Mouse (Mus musculus) lung, postnatal 0 days (tissue): ENCODE results near the gene Actr6. TPM values are rescaled to one million over a fixed set of nuclear protein-coding genes. Genes with fewer than 3 reads are reported as not detected.
"Not testable (repeated sequence)": the region's sequence is repeated elsewhere in the genome, so short reads cannot be mapped to it uniquely, and the experiment has no call there.

Experiments
- ATAC-seq: fragments of 200-750 bp; cut with Nextera tagmentation; 2 replicates; pipeline ENCODE4 v1.8.0; 2017; ENCODE audit warnings: moderate library complexity
- DNase-seq: peaks from one replicate; pipeline ENCODE4 v3.0.0-alpha.2; 2016; ENCODE audit warnings: low spot score
- H3K27ac ChIP-seq: fragments of 300-500 bp; sonication (generic); 2 replicates; pipeline ENCODE4 v1.5.1; 2014; ENCODE audit warnings: antibody characterized with exemption, mild to moderate bottlenecking, low read length, mixed read lengths
- H3K27me3 ChIP-seq: fragments of 300-500 bp; sonication (generic); replicated peaks from 2 replicates; pipeline ENCODE4 v1.6.1; 2014; ENCODE audit warnings: low read length, mixed read lengths; ENCODE audit not compliant: insufficient read depth
- H3K36me3 ChIP-seq: fragments of 300-500 bp; sonication (generic); 2 replicates; pipeline ENCODE4 v1.6.1; 2014; ENCODE audit warnings: low read length, mixed read lengths; ENCODE audit not compliant: insufficient read depth
- H3K4me1 ChIP-seq: fragments of 300-500 bp; sonication (generic); 2 replicates; pipeline ENCODE4 v1.6.1; 2014; ENCODE audit warnings: antibody characterized with exemption, low read depth, low read length, mixed read lengths; ENCODE audit not compliant: insufficient read depth
- H3K4me2 ChIP-seq: fragments of 300-500 bp; sonication (generic); replicated peaks from 2 replicates; pipeline ENCODE4 v1.6.1; 2014; ENCODE audit warnings: low read depth, mild to moderate bottlenecking, low read length, moderate library complexity, mixed read lengths
- H3K4me3 ChIP-seq: fragments of 300-500 bp; sonication (generic); 2 replicates; pipeline ENCODE4 v1.5.1; 2014; ENCODE audit warnings: low read depth, low read length
- H3K9ac ChIP-seq: fragments of 300-500 bp; sonication (generic); replicated peaks from 2 replicates; pipeline ENCODE4 v1.6.1; 2014; ENCODE audit warnings: low read depth, mild to moderate bottlenecking
- H3K9me3 ChIP-seq: fragments of 300-500 bp; sonication (generic); 2 replicates; pipeline ENCODE4 v1.6.1; 2016; ENCODE audit warnings: low read length, mixed read lengths
- CTCF ChIP-seq: IDR thresholded peaks from 2 replicates; pipeline ENCODE4 v1.5.1; 2016; ENCODE audit warnings: antibody characterized with exemption, mild to moderate bottlenecking
- EP300 ChIP-seq: IDR thresholded peaks from 2 replicates; pipeline ENCODE4 v1.6.1; 2016; ENCODE audit warnings: antibody characterized with exemption, mild to moderate bottlenecking, control low read depth
- WGBS: fragments of 180-500 bp; shearing (Covaris S2); extraction: QIAGEN DNeasy Blood & Tissue Kit; methylation state at CpG from one replicate; pipeline ENCODE4 v1.1.7; 2014; 5-methylcytosine and 5-hydroxymethylcytosine counted together
- polyA plus RNA-seq: library from polyadenylated mRNA; unstranded; fragments of >200 nt; fragmentation: Nextera tagmentation; extraction: Ambion mirVana; gene quantifications from 2 replicates; pipeline ENCODE4 v1.2.1, GENCODE M21; 2015

The Actr6 gene
- polyA plus RNA-seq, 1 experiment from 2014 or later, result 20.3 TPM

DNA sequence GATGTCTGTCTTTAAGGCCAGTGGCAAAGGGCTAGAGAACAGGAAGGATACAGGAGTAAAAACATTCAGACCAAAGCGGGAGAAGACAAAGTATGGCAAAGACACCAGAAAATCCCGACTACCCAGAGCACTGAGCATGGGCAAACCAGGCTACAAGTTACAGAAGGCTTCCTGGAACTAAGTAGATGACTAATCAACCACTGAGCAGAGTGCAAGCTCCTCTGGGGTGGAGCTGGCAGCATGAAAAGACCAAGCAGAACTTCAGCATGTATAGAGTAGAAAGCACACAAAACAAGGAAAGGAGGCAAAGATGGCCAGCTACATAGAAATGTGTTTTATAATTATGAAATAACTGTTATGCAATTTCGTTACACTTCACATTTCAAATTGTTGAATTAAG is 51.6 kb downstream of the Actr6 start:
- no peak overlapping the region for H3K4me2 ChIP-seq
- H3K27ac ChIP-seq, result no peak overlapping the region
- peak; percentile 48 for ATAC-seq
- no peak overlapping the region for H3K9ac ChIP-seq
- H3K36me3 ChIP-seq, result no peaks in the 10 kb centered on the region
- TF ChIP-seq EP300, result no peak
- no peak for TF ChIP-seq CTCF
- no peaks in the 10 kb centered on the region for H3K27me3 ChIP-seq
- peak; percentile 49 for DNase-seq
- WGBS, result 76% methylated on average over 3 of the region's 3 CpGs
- H3K4me3 ChIP-seq, result no peak overlapping the region
- H3K9me3 ChIP-seq, result no peaks in the 10 kb centered on the region
- H3K4me1 ChIP-seq, result 0 out of 2 replicates have a peak, but pooled peaks cover 6% of the 10 kb centered on the region

DNA sequence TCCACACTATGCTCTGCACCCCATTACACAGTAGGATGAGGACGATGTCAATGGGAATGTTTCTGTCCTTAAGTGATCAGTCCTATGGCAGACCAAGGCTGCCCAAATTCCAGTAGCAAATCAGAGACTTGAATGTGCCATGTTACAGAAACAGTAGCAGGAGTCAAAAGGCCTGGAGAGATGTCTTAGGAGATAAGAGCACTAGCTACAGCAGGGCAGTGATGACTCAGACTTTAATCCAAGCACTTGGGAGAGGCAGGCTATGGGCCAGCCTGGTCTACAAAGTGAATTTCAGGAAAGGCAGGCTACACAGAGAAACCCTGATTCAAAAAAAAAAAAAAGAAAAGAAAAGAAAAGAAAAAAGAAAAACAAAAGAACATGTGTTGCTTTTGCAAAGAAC is 52.6 kb downstream of the Actr6 start:
- Histone ChIP-seq H3K27ac (no peak overlapping the region), H3K27me3 (no peaks in the 10 kb centered on the region), H3K36me3 (no peaks in the 10 kb centered on the region), H3K9ac (no peak overlapping the region), H3K4me3 (no peak overlapping the region), H3K9me3 (no peaks in the 10 kb centered on the region), H3K4me1 (no peaks in the 10 kb centered on the region), H3K4me2 (no peak overlapping the region)
- TF ChIP-seq EP300 (no peak), CTCF (no peak)
- ATAC-seq (no peak), DNase-seq (no peak)
- WGBS, result 86% methylated on average over 1 of the region's 1 CpGs

DNA sequence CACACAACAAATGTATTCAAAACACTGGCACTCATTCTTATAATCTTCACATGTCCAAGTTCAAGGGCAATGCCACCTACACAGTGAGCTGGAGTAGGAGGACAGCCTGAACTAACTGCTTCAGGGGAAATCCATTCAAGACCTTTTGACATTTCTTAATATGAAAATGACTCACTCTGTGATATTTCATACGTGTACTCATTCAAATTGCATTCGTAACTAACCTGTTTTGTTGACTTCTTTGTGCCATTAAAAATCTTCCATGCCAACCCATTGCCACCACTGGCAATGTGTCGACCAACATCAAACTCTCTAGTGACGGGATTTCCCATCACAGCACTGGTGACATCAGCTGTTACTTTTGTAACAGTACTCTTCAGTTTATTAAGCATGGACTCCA is 54.0 kb downstream of the Actr6 start:
- H3K4me2 ChIP-seq, result no peak overlapping the region
- H3K27ac ChIP-seq, result no peak overlapping the region
- WGBS, result 90% methylated on average over 4 of the region's 4 CpGs
- no peaks in the 10 kb centered on the region for H3K27me3 ChIP-seq
- no peaks in the 10 kb centered on the region for H3K36me3 ChIP-seq
- ATAC-seq (no peak), DNase-seq (no peak)
- no peak overlapping the region for H3K4me3 ChIP-seq
- H3K9me3 ChIP-seq, result no peaks in the 10 kb centered on the region
- TF ChIP-seq CTCF, result no peak
- no peak for TF ChIP-seq EP300
- H3K9ac ChIP-seq, result no peak overlapping the region
- no peaks in the 10 kb centered on the region for H3K4me1 ChIP-seq

DNA sequence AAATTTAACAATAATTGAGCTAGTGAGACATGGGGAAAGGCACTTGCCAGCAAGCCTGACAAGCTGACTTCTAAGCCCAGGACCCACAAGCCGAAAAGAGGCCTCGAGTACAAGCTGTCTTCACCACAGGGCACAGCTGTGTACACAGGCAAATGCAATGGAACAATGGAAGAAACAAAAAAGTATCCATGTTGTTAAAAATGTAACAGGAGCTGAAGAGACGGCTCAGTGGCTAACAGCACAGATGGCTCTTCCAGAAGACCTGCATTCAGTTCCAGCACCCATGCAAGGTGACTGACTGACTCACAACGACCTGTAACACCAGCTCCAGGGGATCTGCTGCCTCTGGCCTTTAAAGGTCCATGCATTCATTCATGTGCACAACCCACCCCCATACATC is 55.5 kb downstream of the Actr6 start:
- H3K36me3 ChIP-seq, result no peaks in the 10 kb centered on the region
- no peaks in the 10 kb centered on the region for H3K4me1 ChIP-seq
- no peak overlapping the region for H3K4me3 ChIP-seq
- DNase-seq (no peak), ATAC-seq (no peak)
- H3K27ac ChIP-seq, result no peak overlapping the region
- no peak overlapping the region for H3K4me2 ChIP-seq
- 78% methylated on average over 4 of the region's 4 CpGs for WGBS
- H3K9ac ChIP-seq, result no peak overlapping the region
- TF ChIP-seq CTCF, result no peak
- TF ChIP-seq EP300, result no peak
- no peaks in the 10 kb centered on the region for H3K27me3 ChIP-seq
- no peaks in the 10 kb centered on the region for H3K9me3 ChIP-seq

DNA sequence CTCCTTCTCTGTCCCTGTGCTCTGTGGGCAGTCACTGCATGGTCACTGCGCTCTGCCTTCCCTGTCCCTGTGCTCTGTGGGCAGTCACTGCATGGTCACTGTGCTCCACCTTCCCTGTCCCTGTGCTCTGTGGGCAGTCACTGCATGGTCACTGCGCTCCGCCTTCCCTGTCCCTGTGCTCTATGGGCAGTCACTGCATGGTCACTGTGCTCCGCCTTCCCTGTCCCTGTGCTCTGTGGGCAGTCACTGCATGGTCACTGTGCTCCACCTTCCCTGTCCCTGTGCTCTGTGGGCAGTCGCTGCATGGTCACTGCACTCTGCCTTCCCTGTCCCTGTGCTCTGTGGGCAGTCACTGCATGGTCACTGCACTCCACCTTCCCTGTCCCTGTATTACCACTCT is 61.7 kb downstream of the Actr6 start:
- not testable (repeated sequence) for H3K27me3 ChIP-seq, H3K4me2 ChIP-seq, H3K27ac ChIP-seq, H3K4me1 ChIP-seq, DNase-seq, H3K9ac ChIP-seq, H3K36me3 ChIP-seq, H3K9me3 ChIP-seq, ATAC-seq, H3K4me3 ChIP-seq
- 94% methylated on average over 5 of the region's 5 CpGs for WGBS

DNA sequence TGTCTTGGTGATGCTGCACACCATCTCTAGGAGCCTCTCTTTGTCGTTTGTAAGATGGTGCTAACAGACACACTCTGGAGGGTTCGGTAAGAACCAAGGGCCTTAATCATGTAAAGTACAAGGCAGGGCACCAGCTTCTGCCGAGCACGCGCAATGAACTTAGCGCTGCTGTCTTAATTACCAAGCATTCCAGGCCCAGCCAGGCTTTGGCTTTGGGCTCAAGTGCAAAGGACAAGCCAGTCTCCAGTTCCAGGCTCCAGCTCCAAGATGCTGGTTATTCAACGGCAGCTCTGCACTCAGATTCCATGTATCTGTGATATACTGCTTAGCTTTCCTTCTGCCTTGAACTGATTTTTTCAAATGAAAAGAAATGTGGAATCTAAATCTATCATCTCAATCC is 64.5 kb downstream of the Actr6 start:
- no peak for ATAC-seq
- no peaks in the 10 kb centered on the region for H3K9me3 ChIP-seq
- H3K9ac ChIP-seq, result no peak overlapping the region
- TF ChIP-seq CTCF (no peak), EP300 (no peak)
- 84% methylated on average over 7 of the region's 7 CpGs for WGBS
- no peaks in the 10 kb centered on the region for H3K27me3 ChIP-seq
- H3K36me3 ChIP-seq, result 0 out of 2 replicates have a peak, but pooled peaks cover 8% of the 10 kb centered on the region
- H3K4me1 ChIP-seq, result no peaks in the 10 kb centered on the region
- H3K27ac ChIP-seq, result no peak overlapping the region
- DNase-seq, result no peak
- no peak overlapping the region for H3K4me3 ChIP-seq
- H3K4me2 ChIP-seq, result no peak overlapping the region

DNA sequence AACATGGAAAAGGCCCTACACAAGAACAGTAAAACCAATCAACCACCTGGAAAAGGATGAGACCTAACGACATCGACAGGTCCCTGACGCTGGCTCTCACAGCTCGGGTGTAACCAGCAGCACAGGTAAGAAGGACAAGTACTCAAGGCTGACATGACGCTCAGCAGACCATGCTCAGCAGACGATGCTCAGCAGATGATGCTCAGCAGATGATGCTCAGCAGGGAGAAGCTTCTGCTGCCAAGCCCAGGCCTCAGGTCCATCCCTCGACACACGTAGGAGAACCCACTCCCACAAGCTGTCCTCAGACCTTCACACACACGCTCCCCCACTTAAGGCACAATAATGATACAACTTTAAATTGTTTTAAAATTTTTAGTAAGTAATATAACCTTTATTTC is 66.4 kb downstream of the Actr6 start:
- no peaks in the 10 kb centered on the region for H3K27me3 ChIP-seq
- no peak for ATAC-seq
- H3K36me3 ChIP-seq, result peaks cover 14% of the 10 kb centered on the region; the same call in 1 of the 2 replicates
- no peaks in the 10 kb centered on the region for H3K9me3 ChIP-seq
- no peak overlapping the region for H3K4me3 ChIP-seq
- no peak overlapping the region for H3K9ac ChIP-seq
- H3K27ac ChIP-seq, result no peak overlapping the region
- TF ChIP-seq EP300 (no peak), CTCF (no peak)
- H3K4me2 ChIP-seq, result no peak overlapping the region
- 93% methylated on average over 9 of the region's 9 CpGs for WGBS
- H3K4me1 ChIP-seq, result no peaks in the 10 kb centered on the region
- DNase-seq, result no peak
